Mouse (Mus musculus) B cell, adult 2 months (primary cell): ENCODE measurements at regions not wholly inside any gene's neighbourhood (a gene's known extent, or its start where the extent isn't known, plus 50 kb on each side); places are given as distances from the start of the nearest gene placed in this dataset.
"Not testable (repeated sequence)": the region's sequence is repeated elsewhere in the genome, so short reads cannot be mapped to it uniquely, and the experiment has no call there.

Source experiments
- DNase-seq, 2 experiments: peaks; one replicate each; pipeline ENCODE4 v3.0.0; 2022

GRCm38 (mm10) chr3:96374343-96374624 is 77.8 kb downstream of the BC107364 start:
- DNase-seq: not testable (repeated sequence)

GRCm38 (mm10) chr3:96373600-96374342 is 78.3 kb downstream of the BC107364 start:
- DNase-seq: not testable (repeated sequence)

GRCm38 (mm10) chr3:96362581-96362980 is 68.8 kb upstream of the Fcgr1 start:
- not testable (repeated sequence) for DNase-seq

GRCm38 (mm10) chr3:96360816-96361215 is 67.0 kb upstream of the Fcgr1 start:
- DNase-seq: no peak

GRCm38 (mm10) chr3:96360214-96360536 is 66.4 kb upstream of the Fcgr1 start:
- not testable (repeated sequence) for DNase-seq

- not testable (repeated sequence) for DNase-seq
Measured at GRCm38 (mm10) chr3:96359507-96360213, 65.9 kb upstream of the Fcgr1 start.

- not testable (repeated sequence) for DNase-seq
Measured at GRCm38 (mm10) chr3:96351623-96352022, 57.9 kb upstream of the Fcgr1 start.

GRCm38 (mm10) chr3:96350985-96351384 is 57.2 kb upstream of the Fcgr1 start:
- DNase-seq: not testable (repeated sequence)

- not testable (repeated sequence) for DNase-seq
Measured at GRCm38 (mm10) chr3:96346543-96346942, 52.8 kb upstream of the Fcgr1 start.

GRCm38 (mm10) chr3:96343471-96344120 is 49.8 kb upstream of the Fcgr1 start:
- DNase-seq: peak in 1 of 2 experiments; percentile 17
